Mouse (Mus musculus): Measurements from ENCODE around the gene Gm20458. TPM values are rescaled to one million over a fixed set of nuclear protein-coding genes. Genes with fewer than 3 reads are reported as not detected.

Gm20458 gene
- polyA plus RNA-seq (2012; ENCODE audit: insufficient read depth, insufficient read length, missing spikeins): not detected in 2 replicates

- H3K4me3 ChIP-seq (ENCODE audit: insufficient read depth, low read length): peak within 1 kb of the TSS; percentile 79
- peaks cover 33% of the 10 kb centered on the region for H3K4me1 ChIP-seq (ENCODE audit: control insufficient read depth, insufficient read depth, low read length)
- TF ChIP-seq POLR2A (IDR thresholded peaks at IDR 0.05; ENCODE audit: borderline replicate concordance, low read depth, low read length): no peak
- TF ChIP-seq CTCF (IDR thresholded peaks at IDR 0.05; ENCODE audit: low read depth, low read length): no peak
- H3K27ac ChIP-seq (ENCODE audit: insufficient read depth, low read depth, low read length): peak within 1 kb of the TSS; percentile 55
Observed at GRCm38 (mm10) chr2:164460745-164461551, at the start of gene Gm20458. Gene Gm20458, plus strand, starts transcription at chr2:164460967.

GRCm38 (mm10) chr2:164414167-164414566, 46.6 kb upstream of the Gm20458 start:
- Histone ChIP-seq H3K4me3 (ENCODE audit: insufficient read depth, low read length) (no peak overlapping the region), H3K4me1 (ENCODE audit: control insufficient read depth, insufficient read depth, low read length) (peaks cover 5% of the 10 kb centered on the region), H3K27ac (ENCODE audit: insufficient read depth, low read depth, low read length) (no peak overlapping the region)
- TF ChIP-seq CTCF (IDR thresholded peaks at IDR 0.05; ENCODE audit: low read depth, low read length) (no peak), POLR2A (IDR thresholded peaks at IDR 0.05; ENCODE audit: borderline replicate concordance, low read depth, low read length) (no peak)

GRCm38 (mm10) chr2:164414581-164414980, 46.2 kb upstream of the Gm20458 start:
- no peak for TF ChIP-seq CTCF (IDR thresholded peaks at IDR 0.05; ENCODE audit: low read depth, low read length)
- TF ChIP-seq POLR2A (IDR thresholded peaks at IDR 0.05; ENCODE audit: borderline replicate concordance, low read depth, low read length): no peak
- peaks cover 5% of the 10 kb centered on the region for H3K4me1 ChIP-seq (ENCODE audit: control insufficient read depth, insufficient read depth, low read length)
- no peak overlapping the region for H3K27ac ChIP-seq (ENCODE audit: insufficient read depth, low read depth, low read length)
- no peak overlapping the region for H3K4me3 ChIP-seq (ENCODE audit: insufficient read depth, low read length)

- Histone ChIP-seq H3K4me1 (ENCODE audit: control insufficient read depth, insufficient read depth, low read length) (peaks cover 5% of the 10 kb centered on the region), H3K4me3 (ENCODE audit: insufficient read depth, low read length) (no peak overlapping the region), H3K27ac (ENCODE audit: insufficient read depth, low read depth, low read length) (no peak overlapping the region)
- TF ChIP-seq CTCF (IDR thresholded peaks at IDR 0.05; ENCODE audit: low read depth, low read length) (no peak), POLR2A (IDR thresholded peaks at IDR 0.05; ENCODE audit: borderline replicate concordance, low read depth, low read length) (no peak)
Observed at GRCm38 (mm10) chr2:164417198-164417597, 43.6 kb upstream of the Gm20458 start.

- TF ChIP-seq POLR2A (IDR thresholded peaks at IDR 0.05; ENCODE audit: borderline replicate concordance, low read depth, low read length): no peak
- no peak for TF ChIP-seq CTCF (IDR thresholded peaks at IDR 0.05; ENCODE audit: low read depth, low read length)
- Histone ChIP-seq H3K4me3 (ENCODE audit: insufficient read depth, low read length) (no peak overlapping the region), H3K4me1 (ENCODE audit: control insufficient read depth, insufficient read depth, low read length) (peaks cover 5% of the 10 kb centered on the region), H3K27ac (ENCODE audit: insufficient read depth, low read depth, low read length) (no peak overlapping the region)
Observed at GRCm38 (mm10) chr2:164418308-164418875, 42.4 kb upstream of the Gm20458 start.

- no peak overlapping the region for H3K27ac ChIP-seq (ENCODE audit: insufficient read depth, low read depth, low read length)
- H3K4me3 ChIP-seq (ENCODE audit: insufficient read depth, low read length): no peak overlapping the region
- H3K4me1 ChIP-seq (ENCODE audit: control insufficient read depth, insufficient read depth, low read length): peaks cover 5% of the 10 kb centered on the region
- TF ChIP-seq POLR2A (IDR thresholded peaks at IDR 0.05; ENCODE audit: borderline replicate concordance, low read depth, low read length) (no peak), CTCF (IDR thresholded peaks at IDR 0.05; ENCODE audit: low read depth, low read length) (no peak)
Observed at GRCm38 (mm10) chr2:164419489-164419888, 41.3 kb upstream of the Gm20458 start.

GRCm38 (mm10) chr2:164421306-164421705, 39.5 kb upstream of the Gm20458 start:
- Histone ChIP-seq H3K4me3 (ENCODE audit: insufficient read depth, low read length) (no peak overlapping the region), H3K27ac (ENCODE audit: insufficient read depth, low read depth, low read length) (no peak overlapping the region), H3K4me1 (ENCODE audit: control insufficient read depth, insufficient read depth, low read length) (peaks cover 5% of the 10 kb centered on the region)
- TF ChIP-seq CTCF (IDR thresholded peaks at IDR 0.05; ENCODE audit: low read depth, low read length) (no peak), POLR2A (IDR thresholded peaks at IDR 0.05; ENCODE audit: borderline replicate concordance, low read depth, low read length) (no peak)

- H3K4me1 ChIP-seq (ENCODE audit: control insufficient read depth, insufficient read depth, low read length): peaks cover 5% of the 10 kb centered on the region
- no peak for TF ChIP-seq CTCF (IDR thresholded peaks at IDR 0.05; ENCODE audit: low read depth, low read length)
- TF ChIP-seq POLR2A (IDR thresholded peaks at IDR 0.05; ENCODE audit: borderline replicate concordance, low read depth, low read length): no peak
- no peak overlapping the region for H3K27ac ChIP-seq (ENCODE audit: insufficient read depth, low read depth, low read length)
- no peak overlapping the region for H3K4me3 ChIP-seq (ENCODE audit: insufficient read depth, low read length)
Observed at GRCm38 (mm10) chr2:164421979-164422378, 38.8 kb upstream of the Gm20458 start.

GRCm38 (mm10) chr2:164422675-164423393, 37.9 kb upstream of the Gm20458 start:
- Histone ChIP-seq H3K4me3 (ENCODE audit: insufficient read depth, low read length) (no peak overlapping the region), H3K4me1 (ENCODE audit: control insufficient read depth, insufficient read depth, low read length) (peaks cover under 1% of the 10 kb centered on the region; the same call in 1 of the 2 replicates), H3K27ac (ENCODE audit: insufficient read depth, low read depth, low read length) (no peak overlapping the region)
- TF ChIP-seq POLR2A (IDR thresholded peaks at IDR 0.05; ENCODE audit: borderline replicate concordance, low read depth, low read length): no peak
- TF ChIP-seq CTCF (IDR thresholded peaks at IDR 0.05; ENCODE audit: low read depth, low read length): no peak
